Mouse (Mus musculus) macrophage (primary cell): ENCODE measurements around the gene Eif4h. TPM values are rescaled to one million over a fixed set of nuclear protein-coding genes. Genes with fewer than 3 reads are reported as not detected.
A peak's percentile ranks its signal among the peaks of the same experiment; 100 is the strongest.

Source experiments
- H3K27ac ChIP-seq: fragments of 350-480 bp; formaldehyde crosslinking; 2 replicates; pipeline ENCODE4 v1.9.0; 2021
- H3K36me3 ChIP-seq: fragments of 350-480 bp; formaldehyde crosslinking; 2 replicates; pipeline ENCODE4 v1.9.0; 2021; ENCODE audit errors: inconsistent target
- H3K4me3 ChIP-seq: fragments of 350-480 bp; formaldehyde crosslinking; 2 replicates; pipeline ENCODE4 v1.9.0; 2021; ENCODE audit errors: inconsistent target
- H3K79me2 ChIP-seq: fragments of 350-480 bp; formaldehyde crosslinking; 2 replicates; pipeline ENCODE4 v1.9.0; 2021; ENCODE audit errors: inconsistent target
- WGBS: methylation state at CpG from one replicate; pipeline ENCODE4 v1.1.7; 2026; ENCODE audit warnings: inconsistent platforms; ENCODE audit not compliant: missing documents; 5-methylcytosine and 5-hydroxymethylcytosine counted together
- polyA plus RNA-seq: library from polyadenylated mRNA; stranded (reverse); fragments of 250-400 nt; gene quantifications from 3 replicates; pipeline ENCODE4 v1.2.4, GENCODE M21; 2018; ENCODE audit warnings: inconsistent platforms

Gene Eif4h
- polyA plus RNA-seq, 1 experiment from 2014 or later = 92.6 TPM

GRCm38 (mm10) chr5:134577534-134577933 lies 61.8 kb downstream of the Eif4h start:
- no peaks in the 10 kb centered on the region for H3K79me2 ChIP-seq
- WGBS = 97% methylated on average over 7 of the region's 7 CpGs
- H3K36me3 ChIP-seq = no peaks in the 10 kb centered on the region
- no peak overlapping the region for H3K4me3 ChIP-seq
- H3K27ac ChIP-seq = no peak overlapping the region

GRCm38 (mm10) chr5:134576517-134577220 lies 62.6 kb downstream of the Eif4h start:
- H3K4me3 ChIP-seq = no peak overlapping the region
- H3K36me3 ChIP-seq = no peaks in the 10 kb centered on the region
- H3K79me2 ChIP-seq = no peaks in the 10 kb centered on the region
- no peak overlapping the region for H3K27ac ChIP-seq
- 93% methylated on average over 14 of the region's 14 CpGs for WGBS

GRCm38 (mm10) chr5:134575833-134576232 lies 63.5 kb downstream of the Eif4h start:
- 95% methylated on average over 4 of the region's 5 CpGs for WGBS
- Histone ChIP-seq H3K27ac (no peak overlapping the region), H3K36me3 (no peaks in the 10 kb centered on the region), H3K4me3 (no peak overlapping the region), H3K79me2 (no peaks in the 10 kb centered on the region)

- Histone ChIP-seq H3K79me2 (no peaks in the 10 kb centered on the region), H3K4me3 (peak overlapping the region; percentile 49), H3K36me3 (no peaks in the 10 kb centered on the region), H3K27ac (0 out of 2 replicates have a peak overlapping the region, but pooled peaks have one; percentile 13)
- 14% methylated on average over 10 of the region's 10 CpGs for WGBS
Measured at GRCm38 (mm10) chr5:134572508-134573214, 66.6 kb downstream of the Eif4h start.

GRCm38 (mm10) chr5:134571730-134572507 lies 67.4 kb downstream of the Eif4h start:
- peak overlapping the region; percentile 49 for H3K4me3 ChIP-seq
- no peaks in the 10 kb centered on the region for H3K79me2 ChIP-seq
- H3K27ac ChIP-seq = 0 out of 2 replicates have a peak overlapping the region, but pooled peaks have one; percentile 13
- 4% methylated on average over 23 of the region's 23 CpGs for WGBS
- H3K36me3 ChIP-seq = no peaks in the 10 kb centered on the region

Other genes starting within 250 kb of the Eif4h start
- gene Gtf2ird1, start 182.8 kb downstream of the Eif4h start, polyA plus RNA-seq = 6.7 to 13.2 TPM (median 12.1 TPM) in 3 replicates
- gene Clip2, start 87.1 kb downstream of the Eif4h start, polyA plus RNA-seq = 12.7 to 25.8 TPM (median 14.6 TPM) in 3 replicates
- gene Syna, start 79.3 kb downstream of the Eif4h start, polyA plus RNA-seq = not detected in 3 replicates
- 65.2 to 94.5 TPM (median 74.5 TPM) in 3 replicates for gene Rfc2, start 58.1 kb downstream of the Eif4h start, polyA plus RNA-seq
- 185 to 303 TPM (median 275 TPM) in 3 replicates for gene Lat2, start 24.5 kb downstream of the Eif4h start, polyA plus RNA-seq
- gene Limk1, start 49.1 kb upstream of the Eif4h start, polyA plus RNA-seq = 16.9 to 25.3 TPM (median 20.3 TPM) in 3 replicates
- not detected in 3 replicates for gene Eln, start 107.8 kb upstream of the Eif4h start, polyA plus RNA-seq